Mouse (Mus musculus): Measurements from ENCODE around the gene March7.

DNA sequence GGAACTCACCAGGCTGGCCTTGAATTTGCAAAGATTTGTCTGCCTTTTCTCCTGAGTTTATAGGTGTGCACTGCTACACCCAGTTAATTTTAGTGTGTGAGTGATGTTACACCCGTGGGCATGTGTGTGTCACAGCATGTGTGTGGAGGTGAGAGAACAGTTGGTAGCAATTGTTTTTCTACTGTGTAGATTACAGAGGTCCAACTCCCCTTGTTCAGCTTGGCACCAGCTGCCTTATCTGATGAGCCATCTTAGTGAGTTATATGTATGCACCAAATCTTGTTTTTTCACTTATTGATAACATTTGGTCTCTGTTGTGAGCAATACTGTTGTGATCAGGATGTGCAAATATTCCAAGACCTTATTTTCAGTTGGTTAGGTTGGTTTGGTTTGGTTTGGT lies 13.8 kb downstream of the March7 start:
- TF ChIP-seq CTCF (IDR thresholded peaks at IDR 0.05; ENCODE audit: insufficient read depth, low read depth, low read length) (no peak), POLR2A (IDR thresholded peaks at IDR 0.05; ENCODE audit: insufficient read depth, low read depth, low read length) (no peak)
